Mouse (Mus musculus) urinary bladder, postnatal 14 days (tissue): ENCODE measurements at regions not wholly inside any gene's neighbourhood (a gene's known extent, or its start where the extent isn't known, plus 50 kb on each side); places are given as distances from the start of the nearest gene placed in this dataset.

Experiments
- DNase-seq: peaks from one replicate; pipeline ENCODE4 v3.0.0; 2021; ENCODE audit warnings: low spot score

GRCm38 (mm10) chr19:48090393-48090792, 115.4 kb upstream of the Sorcs3 start:
- DNase-seq = peak; percentile 8

GRCm38 (mm10) chr19:48097363-48097762, 108.5 kb upstream of the Sorcs3 start:
- no peak for DNase-seq

- no peak for DNase-seq
Observed at GRCm38 (mm10) chr19:48097942-48098596, 107.8 kb upstream of the Sorcs3 start.

GRCm38 (mm10) chr19:48100991-48101390, 104.8 kb upstream of the Sorcs3 start:
- DNase-seq = no peak

GRCm38 (mm10) chr19:48115155-48115554, 90.7 kb upstream of the Sorcs3 start:
- DNase-seq = no peak

GRCm38 (mm10) chr19:48115728-48116127, 90.1 kb upstream of the Sorcs3 start:
- DNase-seq = no peak

GRCm38 (mm10) chr19:48116689-48117088, 89.1 kb upstream of the Sorcs3 start:
- DNase-seq = no peak

GRCm38 (mm10) chr19:48117646-48118045, 88.2 kb upstream of the Sorcs3 start:
- DNase-seq = no peak

GRCm38 (mm10) chr19:48122281-48122680, 83.5 kb upstream of the Sorcs3 start:
- DNase-seq = no peak

GRCm38 (mm10) chr19:48123777-48124176, 82.0 kb upstream of the Sorcs3 start:
- DNase-seq = no peak

GRCm38 (mm10) chr19:48125731-48126130, 80.1 kb upstream of the Sorcs3 start:
- DNase-seq = no peak

GRCm38 (mm10) chr19:48128089-48128488, 77.7 kb upstream of the Sorcs3 start:
- DNase-seq = no peak

- no peak for DNase-seq
Observed at GRCm38 (mm10) chr19:48136231-48136630, 69.6 kb upstream of the Sorcs3 start.

GRCm38 (mm10) chr19:48144129-48144528, 61.7 kb upstream of the Sorcs3 start:
- no peak for DNase-seq
